ENCODE assay signal across 8 mouse cellular contexts in the genomic region with DNA sequence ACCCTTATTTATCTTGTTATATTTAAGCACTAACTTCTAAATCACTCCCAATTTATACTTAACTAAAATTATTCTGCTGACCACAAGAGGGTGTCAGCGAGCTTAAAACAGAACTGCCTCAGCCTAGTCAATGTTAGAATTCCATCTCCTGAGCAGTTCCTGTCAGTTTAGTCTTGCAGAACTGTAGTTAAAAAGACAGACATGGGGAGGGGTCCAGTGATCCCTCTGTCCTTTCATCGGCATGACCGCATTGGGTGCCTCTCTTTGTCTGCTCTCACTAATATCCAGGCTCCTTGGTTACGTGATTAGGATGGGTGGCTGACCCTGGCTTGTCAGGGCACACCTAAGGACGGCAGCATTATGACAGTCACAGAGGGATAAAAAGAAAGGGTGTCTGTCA.
DNase-seq lines count a peak whose midpoint lies in the region; ATAC-seq and TF ChIP-seq lines count a peak whose summit lies in the region.

No protein-coding gene starts in this region.

- H3K27ac ChIP-seq in forebrain, embryonic 13.5 days = no peak overlapping the region
- H3K27ac ChIP-seq in intestine, postnatal 0 days (ENCODE audit: low read depth, low read length) = no peak overlapping the region

- no peak overlapping the region for H3K4me3 ChIP-seq in forebrain, embryonic 13.5 days
- H3K4me3 ChIP-seq in intestine, postnatal 0 days (ENCODE audit: low read depth, low read length) = no peak overlapping the region

- H3K4me2 ChIP-seq in forebrain, embryonic 13.5 days = no peak overlapping the region
- no peak overlapping the region for H3K4me2 ChIP-seq in intestine, postnatal 0 days (replicated peaks; ENCODE audit: low read depth)

- 40% methylated on average over 5 of the region's 5 CpGs for WGBS in forebrain, embryonic 13.5 days
- 52% methylated on average over 5 of the region's 5 CpGs for WGBS in intestine, postnatal 0 days

- DNase-seq in kidney, adult 18-20 months = peak; percentile 10
- DNase-seq in kidney, adult 11 months = no peak
- DNase-seq in CD8-positive naive resting alpha-beta T cell, adult 2 months (ENCODE audit: low read depth in 2 of 2, low spot score in 2 of 2) = peak; percentile 40 to 67
- peak; percentile 38 for DNase-seq in c-Kit-positive CD71-negative TER-119-negative erythroid progenitor cells, embryonic 14.5 days (ENCODE audit: low read depth)
- DNase-seq in thymus, postnatal 14 days = peak; percentile 71

- H3K27me3 ChIP-seq in forebrain, embryonic 13.5 days = no peaks in the 10 kb centered on the region
- H3K27me3 ChIP-seq in intestine, postnatal 0 days (replicated peaks; ENCODE audit: control insufficient read depth, insufficient read depth, low read length) = no peaks in the 10 kb centered on the region

- H3K9me3 ChIP-seq in forebrain, embryonic 13.5 days (replicated peaks) = no peaks in the 10 kb centered on the region
- no peaks in the 10 kb centered on the region for H3K9me3 ChIP-seq in intestine, postnatal 0 days (ENCODE audit: control insufficient read depth)

- TF ChIP-seq CTCF in intestine, postnatal 0 days (IDR thresholded peaks at IDR 0.05; ENCODE audit: low read depth) = peak; percentile 83

- H3K36me3 ChIP-seq in forebrain, embryonic 13.5 days (ENCODE audit: poor library complexity, severe bottlenecking) = no peaks in the 10 kb centered on the region
- H3K36me3 ChIP-seq in intestine, postnatal 0 days (ENCODE audit: control insufficient read depth, insufficient read depth) = no peaks in the 10 kb centered on the region; the same call in 1 of the 2 replicates

- peak; percentile 80 for ATAC-seq in forebrain, embryonic 13.5 days
- no peak for ATAC-seq in intestine, postnatal 0 days
- peak; percentile 53 for ATAC-seq in megakaryocyte, adult 5-6 weeks (ENCODE audit: poor library complexity, severe bottlenecking)

- no peak overlapping the region for H3K9ac ChIP-seq in forebrain, embryonic 13.5 days
- H3K9ac ChIP-seq in intestine, postnatal 0 days (ENCODE audit: low read depth, low read length) = no peak overlapping the region

- H3K4me1 ChIP-seq in forebrain, embryonic 13.5 days = 0 out of 2 replicates have a peak, but pooled peaks cover 3% of the 10 kb centered on the region
- H3K4me1 ChIP-seq in intestine, postnatal 0 days (replicated peaks; ENCODE audit: control insufficient read depth, insufficient read depth, low read length) = no peaks in the 10 kb centered on the region
